Mouse (Mus musculus): ENCODE data around the gene Cinp. TPM values are rescaled to one million over a fixed set of nuclear protein-coding genes. Genes with fewer than 3 reads are reported as not detected.

Gene Cinp
- polyA plus RNA-seq (2014; fragmentation: Nextera tagmentation; extraction: Ambion mirVana): 144 and 155 TPM in 2 replicates

DNA sequence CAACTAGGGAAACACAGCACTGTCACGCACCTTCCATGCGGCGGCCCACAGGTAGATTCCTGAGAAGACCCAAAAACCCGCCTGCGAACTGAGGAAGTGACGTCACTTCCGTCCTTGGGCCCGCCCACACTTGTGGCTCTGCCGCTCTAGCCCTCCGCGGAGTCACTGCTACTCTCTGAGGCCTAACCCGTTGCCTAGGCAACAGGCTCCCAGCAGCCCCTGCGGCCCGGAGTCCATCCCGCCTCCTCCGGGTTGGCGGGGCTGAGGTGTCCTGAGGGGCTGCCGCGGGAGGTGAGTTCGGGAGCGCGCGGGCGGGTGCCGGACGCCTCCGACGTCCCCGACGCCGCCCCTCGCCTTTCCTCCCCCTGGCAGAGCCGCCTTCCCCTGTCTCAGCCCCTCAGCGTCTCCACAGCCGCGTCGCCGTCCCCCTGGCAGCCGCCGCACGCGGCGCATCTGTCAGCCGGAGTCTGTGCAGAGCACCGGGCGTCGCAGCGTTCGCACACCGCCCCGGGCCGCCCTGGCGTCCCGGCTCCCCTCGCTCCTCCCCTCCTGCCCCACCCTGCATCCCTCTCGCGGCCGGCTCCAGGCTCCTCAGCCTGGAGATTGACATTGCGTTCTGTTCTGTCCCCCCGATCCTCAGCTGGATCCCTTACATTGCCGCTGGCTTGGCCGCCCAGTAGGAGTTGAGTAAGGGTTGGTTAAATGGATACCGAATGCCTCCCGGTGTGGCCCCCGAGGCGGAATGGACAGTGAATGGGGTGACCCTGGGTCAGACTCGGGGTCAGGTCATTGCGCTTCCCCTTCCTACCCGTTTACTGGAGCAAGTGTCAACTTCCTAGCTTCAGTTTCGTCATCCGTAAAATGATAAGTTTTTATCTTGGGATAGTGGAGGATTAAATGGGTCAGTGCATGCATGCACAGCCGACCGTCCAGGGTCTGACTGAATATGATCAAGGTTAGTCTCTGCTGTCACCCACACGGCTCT, at the start of gene Cinp, which contains the start of gene Tecpr2:
TSS of gene Cinp (minus strand) at position 110 of the 985 bp plus-strand sequence.
TSS of gene Tecpr2 (plus strand) at position 229 of the 985 bp plus-strand sequence.
- peak; percentile 92 for DNase-seq (ENCODE audit: low spot score)
- Histone ChIP-seq H3K4me1 (replicated peaks; ENCODE audit: control insufficient read depth, insufficient read depth, low read length) (peaks cover 15% of the 10 kb centered on the region; the same call in 1 of the 2 replicates), H3K27me3 (replicated peaks; ENCODE audit: control insufficient read depth, insufficient read depth, low read length) (no peaks in the 10 kb centered on the region), H3K36me3 (ENCODE audit: control insufficient read depth, insufficient read depth, low read length) (no peaks in the 10 kb centered on the region), H3K4me3 (ENCODE audit: low read depth, low read length) (peak within 1 kb of the TSS; percentile 95), H3K27ac (ENCODE audit: low read depth, low read length) (peak within 1 kb of the TSS; percentile 91), H3K9me3 (ENCODE audit: control insufficient read depth, low read length) (no peaks in the 10 kb centered on the region), H3K9ac (ENCODE audit: low read depth, low read length) (peak within 1 kb of the TSS; percentile 89), H3K4me2 (peak within 1 kb of the TSS; percentile 96)
- WGBS: under 1% methylated on average over 68 of the region's 74 CpGs
- peak; percentile 98 for ATAC-seq (replicated peaks; ENCODE audit: low FRiP score)

DNA sequence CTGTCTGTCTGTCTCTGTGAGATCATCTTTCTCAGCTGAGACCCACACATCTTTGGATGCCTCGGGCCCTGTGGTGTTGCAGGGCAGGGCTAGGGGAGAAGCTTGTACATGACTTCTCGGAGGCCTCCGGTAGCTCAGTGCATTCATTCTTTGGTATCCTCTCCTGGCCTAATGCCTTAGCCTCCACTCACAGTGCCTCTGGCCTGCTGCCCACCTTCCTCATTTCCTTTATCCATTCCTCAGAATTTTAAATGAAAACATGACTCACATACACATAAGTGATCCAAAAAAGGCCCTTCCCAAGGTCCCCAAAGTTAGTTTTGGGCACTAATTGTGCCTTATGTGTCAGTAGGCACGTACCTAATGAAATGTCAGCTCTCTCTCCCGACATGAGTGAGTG, 48.6 kb upstream of the Cinp start:
- Histone ChIP-seq H3K4me1 (replicated peaks; ENCODE audit: control insufficient read depth, insufficient read depth, low read length) (0 out of 2 replicates have a peak, but pooled peaks cover 2% of the 10 kb centered on the region), H3K27ac (ENCODE audit: low read depth, low read length) (no peak overlapping the region), H3K9ac (ENCODE audit: low read depth, low read length) (no peak overlapping the region), H3K9me3 (ENCODE audit: control insufficient read depth, low read length) (no peaks in the 10 kb centered on the region), H3K4me3 (ENCODE audit: low read depth, low read length) (no peak overlapping the region), H3K4me2 (no peak overlapping the region), H3K27me3 (replicated peaks; ENCODE audit: control insufficient read depth, insufficient read depth, low read length) (no peaks in the 10 kb centered on the region), H3K36me3 (ENCODE audit: control insufficient read depth, insufficient read depth, low read length) (peaks cover 17% of the 10 kb centered on the region)
- no peak for ATAC-seq (replicated peaks; ENCODE audit: low FRiP score)
- WGBS: 88% methylated on average over 5 of the region's 5 CpGs
- no peak for DNase-seq (ENCODE audit: low spot score)

DNA sequence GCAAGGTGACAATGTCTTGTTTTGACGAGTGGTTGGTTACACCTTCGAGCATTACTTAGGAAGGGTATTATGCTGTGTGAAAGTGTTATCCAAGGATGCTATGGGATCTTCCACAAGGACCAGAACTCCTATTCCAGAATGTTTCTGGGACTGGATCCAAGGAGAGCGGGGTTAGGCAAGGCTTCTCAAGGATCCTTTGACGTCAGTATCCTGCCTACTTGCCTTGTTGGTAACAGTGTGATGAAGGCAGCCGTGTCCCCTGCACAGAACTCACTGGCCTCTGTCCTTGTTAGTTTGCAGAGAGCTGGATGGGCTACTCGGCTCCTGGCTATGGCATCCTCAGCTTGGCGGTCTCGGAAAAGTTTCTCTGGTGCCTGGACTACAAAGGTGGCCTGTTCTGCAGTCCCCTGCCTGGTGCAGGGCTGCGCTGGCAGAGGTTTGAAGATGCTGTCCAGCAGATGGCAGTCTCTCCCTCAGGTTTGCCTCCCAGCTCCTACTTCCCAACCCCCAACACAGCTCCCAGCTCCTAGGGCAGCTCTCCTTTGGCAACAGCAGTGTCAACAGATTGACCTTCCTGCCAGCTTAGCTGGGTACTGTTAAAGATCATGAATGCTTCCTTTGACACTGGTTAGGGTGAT, 47.2 kb upstream of the Cinp start:
- no peak overlapping the region for H3K27ac ChIP-seq (ENCODE audit: low read depth, low read length)
- no peak overlapping the region for H3K9ac ChIP-seq (ENCODE audit: low read depth, low read length)
- no peaks in the 10 kb centered on the region for H3K9me3 ChIP-seq (ENCODE audit: control insufficient read depth, low read length)
- 0 out of 2 replicates have a peak, but pooled peaks cover 2% of the 10 kb centered on the region for H3K4me1 ChIP-seq (replicated peaks; ENCODE audit: control insufficient read depth, insufficient read depth, low read length)
- H3K4me3 ChIP-seq (ENCODE audit: low read depth, low read length): no peak overlapping the region
- ATAC-seq (replicated peaks; ENCODE audit: low FRiP score) (peak; percentile 84), DNase-seq (ENCODE audit: low spot score) (peak; percentile 64)
- no peak overlapping the region for H3K4me2 ChIP-seq
- 71% methylated on average over 9 of the region's 9 CpGs for WGBS
- H3K27me3 ChIP-seq (replicated peaks; ENCODE audit: control insufficient read depth, insufficient read depth, low read length): no peaks in the 10 kb centered on the region
- peaks cover 19% of the 10 kb centered on the region; the same call in 1 of the 2 replicates for H3K36me3 ChIP-seq (ENCODE audit: control insufficient read depth, insufficient read depth, low read length)

DNA sequence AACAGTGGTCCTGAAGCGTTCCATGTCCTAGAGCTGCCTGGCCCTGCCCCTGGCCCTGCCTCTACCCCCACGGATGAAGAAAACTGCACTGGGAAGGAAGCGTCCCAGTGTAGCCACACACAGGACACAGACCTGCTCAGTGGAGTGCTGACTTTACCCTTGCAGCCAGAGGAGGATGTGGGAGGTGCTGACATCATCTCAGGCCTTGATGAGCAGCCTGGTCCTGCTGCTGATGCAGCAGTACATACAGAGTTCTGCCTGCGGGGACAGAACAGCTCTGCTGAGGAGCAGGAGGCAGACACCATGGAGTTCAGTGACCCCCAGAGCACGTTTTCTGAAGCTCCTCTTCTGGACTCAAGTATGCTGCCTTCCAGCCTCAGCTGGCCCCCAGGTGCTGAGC, 43.9 kb upstream of the Cinp start:
- WGBS: 69% methylated on average over 5 of the region's 5 CpGs
- no peak overlapping the region for H3K4me3 ChIP-seq (ENCODE audit: low read depth, low read length)

DNA sequence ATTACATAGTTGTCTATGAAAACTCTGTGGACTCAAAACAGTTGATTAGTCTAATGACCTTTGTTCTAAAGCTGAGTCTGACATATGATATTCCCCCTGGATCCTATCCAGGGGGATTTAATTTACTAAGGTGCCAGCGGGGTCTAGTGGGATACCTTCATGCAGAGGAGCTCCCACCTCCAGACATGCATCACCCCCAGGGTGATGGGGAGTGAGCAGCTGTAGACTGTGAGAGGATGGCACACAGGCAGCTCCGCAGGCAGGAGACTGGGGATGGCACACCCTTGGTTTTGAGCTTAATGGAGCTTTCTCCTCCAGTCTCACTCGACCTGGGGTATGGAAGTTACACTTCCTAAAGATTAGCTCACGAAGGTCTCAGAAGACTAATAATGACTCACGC, 32.6 kb upstream of the Cinp start:
- Histone ChIP-seq H3K4me1 (replicated peaks; ENCODE audit: control insufficient read depth, insufficient read depth, low read length) (no peaks in the 10 kb centered on the region), H3K27ac (ENCODE audit: low read depth, low read length) (no peak overlapping the region), H3K4me3 (ENCODE audit: low read depth, low read length) (no peak overlapping the region), H3K9ac (ENCODE audit: low read depth, low read length) (no peak overlapping the region), H3K9me3 (ENCODE audit: control insufficient read depth, low read length) (no peaks in the 10 kb centered on the region), H3K36me3 (ENCODE audit: control insufficient read depth, insufficient read depth, low read length) (peaks cover 4% of the 10 kb centered on the region; the same call in 1 of the 2 replicates), H3K27me3 (replicated peaks; ENCODE audit: control insufficient read depth, insufficient read depth, low read length) (no peaks in the 10 kb centered on the region), H3K4me2 (no peak overlapping the region)
- DNase-seq (ENCODE audit: low spot score): no peak
- 88% methylated on average over 5 of the region's 5 CpGs for WGBS
- ATAC-seq (replicated peaks; ENCODE audit: low FRiP score): no peak

More for the DNA sequence above, 43.9 kb upstream of the Cinp start:
- DNase-seq (ENCODE audit: low spot score) (no peak), ATAC-seq (replicated peaks; ENCODE audit: low FRiP score) (no peak)
- Histone ChIP-seq H3K36me3 (ENCODE audit: control insufficient read depth, insufficient read depth, low read length) (peaks cover 10% of the 10 kb centered on the region; the same call in 1 of the 2 replicates), H3K4me1 (replicated peaks; ENCODE audit: control insufficient read depth, insufficient read depth, low read length) (0 out of 2 replicates have a peak, but pooled peaks cover 2% of the 10 kb centered on the region), H3K27me3 (replicated peaks; ENCODE audit: control insufficient read depth, insufficient read depth, low read length) (no peaks in the 10 kb centered on the region), H3K9ac (ENCODE audit: low read depth, low read length) (no peak overlapping the region), H3K27ac (ENCODE audit: low read depth, low read length) (no peak overlapping the region), H3K4me2 (no peak overlapping the region), H3K9me3 (ENCODE audit: control insufficient read depth, low read length) (no peaks in the 10 kb centered on the region)

DNA sequence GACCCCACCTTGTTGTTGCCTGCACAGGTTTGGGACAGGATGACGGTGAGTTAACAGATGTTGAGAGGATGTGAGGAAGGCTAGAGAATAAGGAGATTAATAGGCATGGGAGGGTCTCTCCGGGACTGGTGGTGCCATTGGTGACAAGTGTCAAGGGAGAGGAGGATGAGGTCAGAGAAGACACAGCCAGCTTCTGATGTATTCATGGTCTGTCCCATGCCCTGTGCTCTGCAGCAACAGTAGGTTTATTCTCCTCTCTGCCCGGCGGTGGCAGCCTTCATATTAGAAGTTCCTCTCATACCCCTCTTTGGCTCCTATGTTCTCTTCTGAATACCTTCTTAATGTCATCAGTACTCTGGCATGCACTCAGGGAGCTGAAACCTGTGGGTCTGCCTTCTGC, 31.3 kb upstream of the Cinp start:
- H3K9me3 ChIP-seq (ENCODE audit: control insufficient read depth, low read length): no peaks in the 10 kb centered on the region
- H3K27me3 ChIP-seq (replicated peaks; ENCODE audit: control insufficient read depth, insufficient read depth, low read length): no peaks in the 10 kb centered on the region
- peaks cover 7% of the 10 kb centered on the region; the same call in 1 of the 2 replicates for H3K36me3 ChIP-seq (ENCODE audit: control insufficient read depth, insufficient read depth, low read length)
- no peaks in the 10 kb centered on the region for H3K4me1 ChIP-seq (replicated peaks; ENCODE audit: control insufficient read depth, insufficient read depth, low read length)
- no peak for ATAC-seq (replicated peaks; ENCODE audit: low FRiP score)
- no peak overlapping the region for H3K27ac ChIP-seq (ENCODE audit: low read depth, low read length)
- DNase-seq (ENCODE audit: low spot score): no peak
- H3K4me2 ChIP-seq: no peak overlapping the region
- 90% methylated on average over 4 of the region's 4 CpGs for WGBS
- no peak overlapping the region for H3K4me3 ChIP-seq (ENCODE audit: low read depth, low read length)
- H3K9ac ChIP-seq (ENCODE audit: low read depth, low read length): no peak overlapping the region

- Histone ChIP-seq H3K27me3 (replicated peaks; ENCODE audit: control insufficient read depth, insufficient read depth, low read length) (no peaks in the 10 kb centered on the region), H3K4me3 (ENCODE audit: low read depth, low read length) (no peak overlapping the region), H3K9ac (ENCODE audit: low read depth, low read length) (no peak overlapping the region), H3K4me1 (replicated peaks; ENCODE audit: control insufficient read depth, insufficient read depth, low read length) (no peaks in the 10 kb centered on the region), H3K4me2 (no peak overlapping the region), H3K36me3 (ENCODE audit: control insufficient read depth, insufficient read depth, low read length) (peaks cover 7% of the 10 kb centered on the region), H3K27ac (ENCODE audit: low read depth, low read length) (no peak overlapping the region), H3K9me3 (ENCODE audit: control insufficient read depth, low read length) (no peaks in the 10 kb centered on the region)
- WGBS: 78% methylated on average over 9 of the region's 9 CpGs
- DNase-seq (ENCODE audit: low spot score) (no peak), ATAC-seq (replicated peaks; ENCODE audit: low FRiP score) (no peak)
These were observed 26.8 kb upstream of the Cinp start for GRCm38 (mm10) chr12:110915761-110916160.

- WGBS: 90% methylated on average over 2 of the region's 2 CpGs
- Histone ChIP-seq H3K4me2 (no peak overlapping the region), H3K9ac (ENCODE audit: low read depth, low read length) (no peak overlapping the region), H3K4me1 (replicated peaks; ENCODE audit: control insufficient read depth, insufficient read depth, low read length) (no peaks in the 10 kb centered on the region), H3K36me3 (ENCODE audit: control insufficient read depth, insufficient read depth, low read length) (no peaks in the 10 kb centered on the region; the same call in none of the 2 replicates), H3K4me3 (ENCODE audit: low read depth, low read length) (no peak overlapping the region), H3K27ac (ENCODE audit: low read depth, low read length) (no peak overlapping the region), H3K27me3 (replicated peaks; ENCODE audit: control insufficient read depth, insufficient read depth, low read length) (no peaks in the 10 kb centered on the region), H3K9me3 (ENCODE audit: control insufficient read depth, low read length) (no peaks in the 10 kb centered on the region)
- ATAC-seq (replicated peaks; ENCODE audit: low FRiP score) (no peak), DNase-seq (ENCODE audit: low spot score) (no peak)
These were observed 21.0 kb upstream of the Cinp start for GRCm38 (mm10) chr12:110909962-110910361.

Data from liver, embryonic 11.5 days (tissue).